ENCODE assay signal across 32 mouse cellular contexts in genomic region chr6:94260831-94261230, GRCm38 (mm10). TPM values are rescaled to one million over a fixed set of nuclear protein-coding genes. Genes with fewer than 3 reads are reported as not detected.
"Had no signal": no experiment of that assay in that cellular context is flagged by ENCODE, and none has a peak within 500 bp of the region (broad histone marks: within the 10 kb centered on the region; RNA-seq: fewer than 3 reads in every experiment).

No protein-coding gene starts in this region.

- H3K9ac ChIP-seq: limb, embryonic 12.5 days; limb, embryonic 13.5 days; limb, embryonic 15.5 days; liver, embryonic 13.5 days; liver, embryonic 14.5 days; liver, embryonic 15.5 days; lung, embryonic 14.5 days; lung, embryonic 15.5 days; midbrain, embryonic 12.5 days; midbrain, embryonic 13.5 days; midbrain, embryonic 15.5 days; neural tube, embryonic 12.5 days; neural tube, embryonic 13.5 days had no signal

- H3K4me1 ChIP-seq: megakaryocyte, embryonic 14.5 days; midbrain, embryonic 15.5 days had no signal

- H3K27ac ChIP-seq: left cerebral cortex, adult 2 months; limb, embryonic 10.5 days; limb, embryonic 12.5 days; limb, embryonic 13.5 days; limb, embryonic 15.5 days; liver, embryonic 13.5 days; liver, embryonic 14.5 days; liver, embryonic 15.5 days; lung, embryonic 15.5 days; macrophage; midbrain, embryonic 10.5 days; midbrain, embryonic 12.5 days; midbrain, embryonic 13.5 days; midbrain, embryonic 15.5 days; neural tube, embryonic 12.5 days; neural tube, embryonic 13.5 days had no signal

- DNase-seq: left cerebral cortex, postnatal 4 days; liver; liver, embryonic 13.5 days; lung, adult 18-20 months; lung, adult 2 months; lung, embryonic 14.5 days; lung, postnatal 10 days; lung, postnatal 14 days; lung, postnatal 36 days; lung, postnatal 4 days; midbrain, embryonic 14.5 days had no signal

- H3K36me3 ChIP-seq: limb, embryonic 10.5 days; limb, embryonic 12.5 days; limb, embryonic 13.5 days; limb, embryonic 15.5 days; liver, embryonic 13.5 days; liver, embryonic 15.5 days; lung, embryonic 15.5 days; midbrain, embryonic 10.5 days; midbrain, embryonic 12.5 days; midbrain, embryonic 13.5 days; midbrain, embryonic 15.5 days; neural tube, embryonic 12.5 days; neural tube, embryonic 13.5 days had no signal

- H3K27me3 ChIP-seq: limb, embryonic 12.5 days; limb, embryonic 13.5 days; limb, embryonic 15.5 days; liver, embryonic 13.5 days; liver, embryonic 15.5 days; lung, embryonic 15.5 days; megakaryocyte, embryonic 14.5 days; midbrain, embryonic 12.5 days; midbrain, embryonic 13.5 days; midbrain, embryonic 15.5 days; neural tube, embryonic 12.5 days; neural tube, embryonic 13.5 days had no signal

- H3K4me2 ChIP-seq: limb, embryonic 12.5 days; limb, embryonic 13.5 days; limb, embryonic 15.5 days; liver, embryonic 13.5 days; liver, embryonic 15.5 days; lung, embryonic 14.5 days; lung, embryonic 15.5 days; midbrain, embryonic 11.5 days; midbrain, embryonic 12.5 days; midbrain, embryonic 13.5 days; midbrain, embryonic 15.5 days; neural tube, embryonic 12.5 days; neural tube, embryonic 13.5 days had no signal

- ATAC-seq: lung, postnatal 0 days; midbrain, embryonic 13.5 days; midbrain, embryonic 15.5 days; midbrain, embryonic 16.5 days had no signal

- H3K9me3 ChIP-seq: limb, embryonic 10.5 days; limb, embryonic 12.5 days; limb, embryonic 13.5 days; limb, embryonic 15.5 days; liver, embryonic 13.5 days; liver, embryonic 15.5 days; lung, embryonic 15.5 days; megakaryocyte, embryonic 14.5 days; midbrain, embryonic 10.5 days; midbrain, embryonic 12.5 days; midbrain, embryonic 13.5 days; midbrain, embryonic 15.5 days; neural tube, embryonic 12.5 days; neural tube, embryonic 13.5 days had no signal

- H3K4me3 ChIP-seq: left cerebral cortex, adult 2 months; limb, embryonic 10.5 days; limb, embryonic 12.5 days; limb, embryonic 13.5 days; limb, embryonic 15.5 days; liver, embryonic 13.5 days; liver, embryonic 15.5 days; lung, embryonic 15.5 days; megakaryocyte, embryonic 14.5 days; midbrain, embryonic 10.5 days; midbrain, embryonic 12.5 days; midbrain, embryonic 13.5 days; midbrain, embryonic 15.5 days; myocyte; neural tube, embryonic 12.5 days; neural tube, embryonic 13.5 days had no signal

RNA-seq across cellular contexts. Expression of gene Magi1, which starts 22.9 kb away (rescaled TPM):
- total RNA-seq: monocyte, adult 5-6 weeks had no signal
